Mouse (Mus musculus): ENCODE measurements around the gene Ttll6.

Gene Ttll6

DNA sequence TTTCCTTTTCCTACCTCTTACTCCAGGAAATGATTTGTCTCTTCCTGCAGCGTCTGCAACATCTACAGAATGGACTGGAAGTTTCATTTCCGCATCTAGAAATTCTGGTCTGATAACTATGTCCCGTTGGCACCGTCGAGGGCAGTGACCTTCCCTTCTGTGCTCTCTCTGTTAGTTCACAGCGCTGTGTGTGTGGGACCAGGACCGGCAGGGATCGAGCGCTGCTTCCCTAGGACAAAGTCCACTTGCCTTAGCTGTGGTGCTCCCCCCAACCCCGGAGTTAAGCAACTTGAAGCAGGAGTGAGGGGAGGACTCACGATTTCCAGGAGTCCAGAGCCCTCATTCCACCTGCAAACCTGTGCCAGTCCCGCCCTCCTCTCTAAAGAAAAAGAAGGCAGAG, 31.2 kb downstream of the Ttll6 start:
- DNase-seq (ENCODE audit: inconsistent age in 2 of 2, low spot score in 1 of 2) = no peak

DNA sequence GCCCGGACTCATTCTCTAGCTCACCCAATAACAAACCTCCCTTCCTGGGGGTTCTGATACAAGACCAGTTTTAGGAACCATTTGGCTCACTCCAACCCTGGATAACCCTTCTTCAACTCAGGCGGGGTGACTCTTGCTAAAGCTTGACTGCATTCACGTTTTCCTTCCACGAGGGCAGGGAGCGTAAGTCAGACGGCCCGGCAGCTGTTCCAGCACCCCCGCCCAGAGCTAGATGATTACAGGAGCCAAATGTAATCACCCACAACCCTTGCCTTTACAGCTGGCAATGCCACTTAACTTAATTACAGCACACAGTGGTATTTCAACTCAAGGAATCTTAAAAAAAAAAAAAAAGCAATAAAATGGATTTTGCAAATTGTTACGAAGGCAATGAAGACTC, 34.5 kb downstream of the Ttll6 start:
- DNase-seq (ENCODE audit: inconsistent age in 2 of 2, low spot score in 1 of 2) = no peak

DNA sequence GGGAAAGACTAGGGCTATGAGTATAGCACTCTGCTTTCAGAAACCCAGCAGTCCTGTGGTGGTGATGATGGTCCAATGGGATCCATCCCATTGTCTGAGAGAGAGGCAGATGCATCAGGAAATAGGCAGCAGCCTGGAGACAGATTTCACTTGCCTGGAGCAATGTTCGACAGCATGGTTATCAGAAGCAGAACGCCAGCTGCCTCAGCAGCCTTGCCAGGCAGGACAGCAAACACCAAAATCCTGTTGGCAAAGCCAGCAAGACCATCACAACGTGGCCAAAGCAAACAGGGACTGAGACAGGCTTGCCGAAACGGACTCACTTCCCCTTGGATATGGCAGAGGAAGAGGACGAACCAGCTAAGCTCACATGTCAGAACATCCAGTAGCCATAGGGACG, 35.4 kb downstream of the Ttll6 start:
- no peak for DNase-seq (ENCODE audit: inconsistent age in 2 of 2, low spot score in 1 of 2)

DNA sequence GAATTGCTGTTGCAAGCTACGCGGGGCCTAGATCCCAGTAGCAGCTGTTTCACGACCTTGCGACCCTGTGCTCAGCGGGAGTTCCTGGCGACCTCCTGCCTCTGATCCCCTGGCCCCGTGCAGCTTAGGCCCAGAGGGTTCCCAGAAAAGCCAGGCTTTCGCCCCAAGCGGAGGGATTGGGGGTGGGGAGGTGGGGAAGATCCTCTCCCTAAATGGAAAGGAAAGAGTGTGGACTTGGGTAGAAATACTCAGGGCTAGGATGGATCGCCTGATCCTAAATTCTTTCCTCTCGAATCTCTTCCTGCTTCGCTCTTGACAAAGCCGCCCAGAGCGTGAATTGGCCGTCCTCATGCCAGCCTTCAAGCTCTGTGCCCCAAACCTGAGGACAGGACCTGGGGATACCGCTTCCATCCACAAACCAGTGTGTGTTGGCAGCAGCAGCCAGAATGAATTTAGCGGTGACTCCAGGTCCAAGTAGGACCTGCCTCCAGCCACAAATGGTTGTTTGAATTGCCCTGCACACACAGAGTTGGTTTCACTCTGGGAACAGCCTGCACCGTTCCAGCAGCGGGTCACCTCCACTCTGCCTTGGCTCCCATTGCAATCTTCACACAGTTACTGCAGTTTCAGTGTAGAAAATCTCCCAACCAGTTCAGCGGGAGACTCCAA, 37.3 kb downstream of the Ttll6 start:
- DNase-seq (ENCODE audit: inconsistent age in 2 of 2, low spot score in 1 of 2) = no peak

DNA sequence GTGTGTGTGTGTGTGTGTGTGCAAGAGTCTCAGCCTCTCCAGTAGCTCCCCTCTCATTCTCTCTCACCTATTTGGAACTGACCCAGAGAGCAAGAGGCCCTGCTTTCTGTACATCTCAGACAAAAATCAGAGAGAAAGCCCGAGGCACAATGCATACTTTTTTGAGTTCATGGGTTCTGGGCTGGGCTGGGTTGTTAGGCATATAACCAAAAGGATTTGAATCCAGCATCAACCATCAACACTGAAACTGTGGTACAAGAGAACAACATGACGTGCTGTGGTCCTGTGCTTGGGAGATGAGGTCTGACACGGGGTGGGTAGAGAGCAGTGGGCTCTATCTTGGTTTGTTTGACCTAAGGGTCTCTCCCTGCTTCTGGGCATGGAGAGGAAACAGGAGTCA, 38.0 kb downstream of the Ttll6 start:
- no peak for DNase-seq (ENCODE audit: inconsistent age in 2 of 2, low spot score in 1 of 2)

DNA sequence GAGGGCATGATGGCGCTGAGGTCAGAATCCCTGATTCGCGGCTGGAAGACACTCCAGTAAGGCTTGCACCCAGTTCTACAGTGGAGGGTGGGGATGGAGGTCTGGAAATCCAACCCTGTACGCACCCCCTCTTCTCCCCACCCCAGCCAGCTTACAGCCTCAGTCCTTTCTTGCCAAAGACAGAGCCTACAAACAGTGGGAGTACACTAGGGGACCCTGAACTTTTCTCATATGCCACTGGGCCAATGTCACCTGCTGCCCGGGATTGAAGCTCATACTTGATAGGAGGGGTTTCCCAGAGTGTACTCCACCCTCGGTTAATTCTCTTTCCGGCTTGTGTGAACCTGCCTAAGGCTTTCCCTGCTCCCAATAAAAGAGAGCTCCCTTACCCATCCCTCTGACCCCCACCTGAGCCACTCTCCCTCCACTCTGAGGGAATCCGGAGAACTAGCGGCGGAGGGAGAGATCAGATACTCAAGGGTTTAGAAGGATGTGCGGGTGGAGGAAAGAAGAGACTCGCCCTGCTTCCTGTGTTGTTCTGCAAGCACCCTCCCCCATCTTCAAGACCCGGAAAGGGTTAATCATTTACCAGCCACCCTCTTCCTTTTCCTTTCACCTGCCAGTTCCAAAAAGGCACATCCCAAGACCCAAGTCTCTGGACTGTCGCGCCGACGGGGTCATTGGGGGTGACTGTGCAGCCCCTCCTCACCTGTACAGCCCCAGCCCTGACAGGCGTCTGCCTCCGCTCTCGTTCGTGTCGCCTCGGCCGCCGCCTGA, 39.1 kb downstream of the Ttll6 start:
- no peak for DNase-seq (ENCODE audit: inconsistent age in 2 of 2, low spot score in 1 of 2)

DNA sequence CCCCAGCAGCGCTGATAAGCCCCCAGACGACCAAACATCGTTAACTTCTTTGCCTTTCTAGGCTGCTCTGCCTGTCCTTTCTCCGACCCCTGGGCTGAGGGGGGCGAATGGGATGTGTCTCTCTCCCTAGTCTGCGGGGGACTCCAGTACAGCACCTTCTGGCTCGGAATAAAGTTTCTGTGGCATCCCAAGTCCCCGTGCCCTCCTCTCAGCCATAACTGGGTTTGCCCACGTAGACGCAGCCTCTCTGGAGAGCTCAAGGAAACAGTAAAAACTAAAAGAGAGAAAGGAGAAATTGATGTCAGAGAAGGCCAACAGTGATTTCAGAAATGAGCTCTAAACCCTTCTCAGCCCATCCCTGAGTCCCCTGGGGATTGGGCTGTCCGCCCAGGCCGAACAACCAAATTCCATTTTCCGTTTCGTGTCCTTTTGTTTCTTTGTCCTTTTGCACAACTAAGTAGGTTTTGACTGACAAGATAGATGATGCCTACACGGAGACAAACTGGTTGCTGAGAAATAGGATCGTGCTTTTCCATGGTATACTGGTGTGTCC, 39.8 kb downstream of the Ttll6 start:
- DNase-seq (ENCODE audit: inconsistent age in 2 of 2, low spot score in 1 of 2) = no peak

DNA sequence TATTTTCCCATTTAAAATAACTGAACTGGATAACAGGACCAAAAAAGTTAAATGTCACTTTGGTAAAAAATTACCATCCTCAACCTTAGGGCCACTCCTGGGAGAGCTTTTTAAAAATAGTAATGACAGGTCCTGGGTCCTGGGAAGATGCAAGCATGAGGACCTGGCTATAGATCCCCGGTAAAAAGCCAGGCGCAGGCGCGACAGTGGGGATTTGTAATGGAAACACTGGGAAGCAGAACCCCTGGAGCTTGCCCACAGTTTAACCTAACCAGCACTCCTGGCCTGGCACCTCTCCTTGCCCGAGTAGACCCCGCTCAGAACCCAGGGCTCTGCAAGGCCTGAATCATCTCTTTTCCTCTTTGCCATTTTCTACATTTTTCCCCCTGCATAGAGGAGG, 41.3 kb downstream of the Ttll6 start:
- DNase-seq (ENCODE audit: inconsistent age in 2 of 2, low spot score in 1 of 2) = no peak

DNA sequence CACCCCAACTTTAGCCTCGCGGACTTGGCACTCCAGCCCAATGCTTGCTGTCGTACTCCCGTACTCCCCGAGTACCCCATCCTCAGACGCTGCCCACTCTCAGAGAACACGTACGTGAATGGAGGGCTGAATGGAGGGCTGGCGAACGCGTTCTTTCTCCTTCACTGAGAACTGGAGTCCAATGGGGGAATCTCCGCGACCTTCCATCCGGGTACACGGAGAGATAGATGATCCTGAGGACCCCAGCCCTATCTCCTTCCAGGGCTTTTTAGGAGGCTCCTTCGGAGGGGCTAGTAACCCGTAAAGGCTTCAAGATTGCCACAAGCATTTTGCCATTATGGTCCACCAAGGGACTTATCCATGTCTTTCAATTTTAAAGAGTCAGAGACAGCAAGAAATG, 41.9 kb downstream of the Ttll6 start:
- DNase-seq (ENCODE audit: inconsistent age in 2 of 2, low spot score in 1 of 2) = no peak

DNA sequence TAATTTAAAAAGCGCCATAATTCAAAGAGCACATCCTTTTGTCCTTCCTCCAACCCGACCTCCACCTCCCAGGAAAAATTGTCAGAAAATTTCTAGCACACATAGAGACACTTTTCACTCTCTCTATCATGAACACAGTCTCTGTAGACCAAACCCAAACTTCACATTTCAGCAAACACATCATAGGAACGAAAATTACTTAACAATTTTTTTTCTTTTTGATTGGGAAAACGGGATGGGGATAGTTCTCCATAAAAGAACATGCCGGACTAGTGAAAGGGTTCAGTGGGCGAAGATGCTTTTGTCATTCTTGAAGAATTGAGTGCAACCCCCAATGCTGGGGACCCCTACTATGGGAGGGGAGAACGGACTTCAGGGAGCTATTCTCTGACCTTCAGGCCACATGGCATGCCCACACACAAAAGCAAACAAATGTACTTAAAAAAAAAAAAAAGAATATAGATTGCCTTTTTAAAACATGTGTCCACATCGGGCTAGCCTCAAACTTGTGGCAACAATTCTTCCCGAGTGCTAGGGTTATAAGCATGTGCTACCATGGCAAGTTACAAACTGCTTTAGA, 42.5 kb downstream of the Ttll6 start:
- DNase-seq (ENCODE audit: inconsistent age in 2 of 2, low spot score in 1 of 2) = no peak

DNA sequence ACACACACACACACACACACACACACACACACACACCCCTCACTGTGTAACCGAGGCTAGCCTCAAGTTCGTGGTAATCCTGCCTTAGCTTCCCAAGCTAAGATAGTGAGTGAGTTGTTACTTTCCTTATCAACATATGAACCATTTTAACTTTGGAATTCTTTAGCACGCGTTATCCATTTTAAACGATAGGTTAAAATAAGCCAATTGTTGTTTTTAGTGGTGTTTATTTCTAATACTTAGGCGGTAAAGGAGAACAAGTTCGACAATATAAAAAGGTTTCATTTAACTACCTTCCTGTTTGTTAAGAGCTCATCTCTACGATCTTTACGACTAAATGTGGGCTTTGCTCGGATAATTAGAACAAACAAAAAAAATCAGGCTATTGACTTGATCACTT, 43.3 kb downstream of the Ttll6 start:
- no peak for DNase-seq (ENCODE audit: inconsistent age in 2 of 2, low spot score in 1 of 2)

DNA sequence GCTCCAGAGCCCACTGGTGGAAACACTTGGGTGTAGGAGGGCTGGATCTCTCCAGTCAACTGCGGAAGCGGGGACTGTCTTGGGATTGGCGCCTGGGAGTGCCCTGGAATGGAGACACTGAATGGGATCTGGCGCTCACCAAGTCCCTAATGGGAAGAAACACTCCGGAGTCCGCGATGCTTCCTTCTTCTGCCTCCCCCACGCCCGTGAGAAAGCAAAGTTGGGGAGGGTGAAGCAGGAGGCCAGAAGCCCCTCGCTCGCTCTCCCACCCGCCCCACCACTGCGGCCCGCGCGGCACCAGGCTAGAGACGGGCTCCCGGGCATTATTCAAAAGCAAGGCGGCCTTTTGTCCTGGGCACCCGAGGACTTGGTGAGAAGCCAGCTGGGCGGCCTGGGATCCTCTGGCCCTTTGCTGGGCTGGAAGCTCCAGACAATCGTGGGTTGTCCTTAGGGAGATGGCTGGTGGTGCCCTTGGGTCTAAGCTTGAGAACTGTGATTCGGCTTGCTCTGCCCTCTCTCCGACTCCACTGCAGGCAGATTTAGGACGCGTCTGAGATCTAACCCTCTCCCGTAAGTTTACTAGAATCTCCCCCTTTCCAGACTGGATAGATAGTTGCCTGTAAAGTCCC, 44.1 kb downstream of the Ttll6 start:
- no peak for DNase-seq (ENCODE audit: inconsistent age in 2 of 2, low spot score in 1 of 2)

DNA sequence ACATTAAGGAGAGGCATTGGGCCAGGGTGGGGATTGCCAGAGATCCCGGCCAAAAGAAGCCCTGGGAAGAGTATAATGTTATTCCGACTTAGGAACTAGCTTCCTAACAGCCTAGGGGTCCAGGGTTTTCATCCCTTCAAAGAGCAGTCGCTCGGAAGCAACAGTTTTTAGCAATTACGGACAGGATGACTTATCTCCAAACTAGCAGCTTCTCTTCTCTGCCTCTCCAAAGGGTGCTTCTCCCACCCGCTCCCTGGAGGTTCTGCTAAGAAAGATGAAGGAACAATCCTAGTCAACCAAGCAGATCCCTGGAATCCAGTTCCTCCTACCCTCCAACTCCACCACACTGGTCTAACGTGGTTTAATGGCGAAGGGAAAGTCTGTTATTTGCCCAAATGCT, 44.8 kb downstream of the Ttll6 start:
- no peak for DNase-seq (ENCODE audit: inconsistent age in 2 of 2, low spot score in 1 of 2)

DNA sequence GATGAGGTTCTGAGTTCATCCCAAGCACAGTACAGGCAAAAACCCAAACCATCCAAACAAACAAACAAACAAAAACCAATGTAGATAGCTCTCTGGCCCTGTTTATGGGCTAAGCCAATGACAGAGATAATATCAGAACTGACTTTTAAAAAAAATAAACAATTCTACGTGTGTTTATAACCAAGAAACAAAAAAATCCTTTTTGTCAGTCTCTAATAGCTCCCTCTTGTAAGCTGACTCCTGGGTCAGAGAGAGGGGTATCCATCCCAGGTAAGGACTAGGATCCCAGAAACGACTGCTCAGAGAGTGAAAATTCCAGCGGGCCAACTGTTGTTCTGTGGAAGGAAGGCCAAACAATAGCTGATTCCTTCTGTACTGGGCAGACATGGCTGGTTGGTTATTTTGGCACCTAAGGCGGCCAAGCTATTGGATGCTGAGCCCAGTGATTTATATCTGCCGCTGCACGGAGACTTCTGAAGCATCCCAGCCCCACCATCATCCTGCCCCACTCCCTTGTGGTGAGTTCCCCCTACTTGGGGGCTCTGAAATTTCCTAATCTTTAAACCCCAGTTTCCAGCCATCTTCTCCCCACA, 45.4 kb downstream of the Ttll6 start:
- DNase-seq (ENCODE audit: inconsistent age in 2 of 2, low spot score in 1 of 2) = no peak

DNA sequence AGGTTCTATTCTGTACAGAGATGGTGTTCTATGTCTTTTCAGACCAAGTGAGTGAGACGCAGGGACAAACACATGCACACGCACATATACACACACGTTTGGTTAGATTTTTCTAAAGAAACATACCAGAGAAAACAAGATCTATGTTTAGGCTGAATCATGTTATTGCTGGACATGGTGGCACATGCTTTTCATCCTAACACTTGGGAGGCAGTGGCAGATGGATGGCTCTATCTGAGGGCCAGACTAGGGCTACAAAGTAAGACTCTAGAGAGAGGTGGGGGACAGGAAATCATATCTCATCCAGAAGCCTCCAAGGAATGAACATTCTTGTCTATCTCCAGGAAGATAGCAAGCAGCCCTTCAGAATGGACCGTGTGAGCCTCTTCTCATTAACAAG, 47.5 kb downstream of the Ttll6 start:
- DNase-seq (ENCODE audit: inconsistent age in 2 of 2, low spot score in 1 of 2) = no peak

DNA sequence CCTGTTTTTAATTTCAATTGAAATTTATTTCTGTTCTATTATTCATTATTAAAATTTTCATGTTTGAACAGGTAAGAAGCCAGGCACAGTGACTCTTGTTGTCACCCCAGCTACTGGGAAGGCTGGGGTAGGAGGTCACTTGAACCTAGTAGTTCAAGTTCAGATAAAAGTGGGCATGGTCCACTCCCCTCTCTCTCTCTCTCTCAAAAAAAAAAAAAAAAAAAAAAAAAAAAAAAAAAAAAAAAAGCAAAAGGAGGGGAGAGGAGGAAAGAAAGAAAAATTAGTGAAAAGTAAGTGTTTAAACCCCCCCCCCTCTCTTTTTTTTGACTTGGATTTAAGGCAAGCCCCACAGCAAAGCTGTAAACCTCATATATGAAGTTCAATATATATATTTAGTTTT, 50.6 kb downstream of the Ttll6 start:
- no peak for DNase-seq (ENCODE audit: inconsistent age in 2 of 2, low spot score in 1 of 2)

DNA sequence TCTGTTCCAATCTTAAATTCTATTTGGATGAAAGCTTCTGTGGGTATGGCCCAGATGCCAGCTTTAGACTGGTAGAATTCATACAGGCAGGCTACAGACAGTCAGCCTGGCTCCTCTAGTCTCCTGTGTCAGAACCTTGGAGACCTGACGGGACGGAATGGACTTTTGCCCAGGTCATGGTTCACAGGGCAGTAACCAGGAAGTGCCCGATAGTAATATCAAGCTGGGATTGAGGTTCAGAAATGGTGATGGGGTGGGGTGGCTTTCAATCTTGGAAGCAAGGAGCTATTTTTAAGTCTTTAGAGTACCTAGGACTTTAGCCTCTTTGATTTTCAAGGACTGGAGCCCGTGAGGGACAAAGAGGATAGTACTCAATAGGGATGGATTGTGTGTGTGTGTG, 53.7 kb downstream of the Ttll6 start:
- no peak for DNase-seq (ENCODE audit: inconsistent age in 2 of 2, low spot score in 1 of 2)

DNA sequence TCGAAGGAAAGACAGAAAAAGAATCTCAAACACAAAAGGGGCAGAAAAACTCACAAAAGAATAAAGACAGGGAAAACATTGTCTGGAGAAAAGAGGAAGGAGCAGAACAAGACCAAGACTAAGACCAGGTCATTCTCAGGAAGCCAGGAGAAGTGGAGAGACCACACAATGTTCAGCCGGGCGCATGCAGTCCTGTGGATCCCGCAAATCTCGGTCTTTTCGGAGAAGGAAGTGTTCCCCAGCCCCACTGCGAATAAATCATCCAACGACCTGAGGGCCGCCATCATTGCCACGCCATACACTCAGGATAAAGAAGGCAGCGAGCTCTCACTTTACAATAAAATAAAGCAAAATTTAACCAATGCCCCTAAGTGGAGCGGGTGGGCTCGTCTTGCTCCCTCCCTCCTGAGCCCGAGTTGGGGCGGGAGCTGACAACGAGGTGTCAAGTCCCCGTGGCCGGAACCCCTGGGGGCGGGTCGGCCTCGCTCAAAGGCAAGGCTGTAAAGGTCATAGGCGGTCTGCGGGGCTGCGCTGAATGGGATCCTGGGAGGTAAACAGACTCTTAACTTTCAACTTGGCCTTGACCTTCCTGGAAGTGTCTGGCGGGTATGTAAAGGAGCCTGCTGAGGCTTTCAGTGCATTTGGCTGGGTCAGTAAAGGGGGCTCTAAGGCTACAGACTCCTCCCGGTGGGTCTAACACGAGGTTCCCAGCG, 56.4 kb downstream of the Ttll6 start:
- DNase-seq (ENCODE audit: inconsistent age in 2 of 2, low spot score in 1 of 2) = no peak

DNA sequence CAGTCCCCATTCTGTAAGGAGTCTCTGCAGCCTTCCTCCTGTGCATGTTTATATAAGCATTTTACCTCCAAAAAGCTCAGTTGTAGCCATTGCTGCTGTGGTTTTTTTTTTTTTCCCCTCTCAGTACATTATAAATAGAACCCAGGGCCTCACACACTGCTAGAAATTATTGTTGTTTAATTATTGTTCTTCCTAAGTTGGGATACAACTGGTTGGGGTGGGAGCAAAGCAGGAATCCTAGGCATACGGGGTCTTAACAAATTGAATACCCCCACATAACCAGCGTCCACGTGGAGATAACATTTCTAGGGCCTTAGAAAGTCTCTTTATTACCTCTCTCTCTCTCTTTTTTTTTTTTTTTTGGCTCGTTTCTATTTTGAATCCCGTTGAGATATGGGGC, 57.5 kb downstream of the Ttll6 start:
- no peak for DNase-seq (ENCODE audit: inconsistent age in 2 of 2, low spot score in 1 of 2)

DNA sequence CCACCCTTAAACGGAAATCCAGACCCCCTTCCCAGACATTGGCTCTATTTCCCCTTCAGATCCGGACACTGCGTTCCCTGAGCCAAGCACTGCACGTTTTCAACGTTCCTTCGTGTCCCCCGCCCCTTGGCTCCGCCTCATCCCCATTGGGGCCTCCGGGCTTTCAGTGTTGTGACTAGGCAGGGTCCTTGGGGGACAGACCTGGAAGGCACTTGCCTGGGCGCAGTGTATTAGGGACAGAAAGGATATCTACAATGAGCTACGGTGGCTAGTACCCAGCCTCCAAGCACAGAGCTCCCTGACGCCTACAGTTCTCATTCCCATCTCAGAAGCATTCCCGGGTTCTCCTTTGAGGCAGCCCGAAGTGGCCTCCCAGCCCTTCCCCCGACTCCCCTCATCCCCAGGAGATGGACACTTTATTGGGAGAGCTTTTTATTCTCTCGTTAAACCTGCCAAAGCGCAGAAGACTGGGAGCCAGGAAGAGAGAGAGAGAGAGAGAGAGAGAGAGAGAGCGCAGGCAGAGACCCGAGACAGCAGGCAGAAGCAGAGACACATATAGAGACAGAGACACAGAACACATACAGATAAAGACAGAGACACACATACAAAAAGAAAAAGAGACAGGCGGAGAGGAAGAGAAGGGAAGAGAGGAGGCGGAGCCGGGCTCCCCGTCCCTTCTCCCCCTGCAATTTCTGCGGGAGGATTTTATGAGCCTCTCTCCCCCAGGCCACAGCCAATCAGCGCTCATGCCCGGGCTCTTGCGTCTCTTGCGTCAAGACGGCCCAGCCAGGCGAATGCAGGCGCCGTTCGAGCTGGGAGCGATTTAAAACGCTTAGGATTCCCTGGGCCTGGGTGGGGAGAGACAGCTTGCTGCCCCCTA, 60.2 kb downstream of the Ttll6 start, which contains the start of gene Hoxb13:
Hoxb13 (plus strand) TSS at position 796 of the 880 bp plus-strand sequence.
- peak; percentile 27 to 71 for DNase-seq (ENCODE audit: inconsistent age in 2 of 2, low spot score in 1 of 2)

Data from adrenal gland, adult (tissue).